Mouse (Mus musculus): ENCODE data around the gene Ifnlr1. TPM values are rescaled to one million over a fixed set of nuclear protein-coding genes. Genes with fewer than 3 reads are reported as not detected.

The Ifnlr1 gene
- polyA plus RNA-seq, 1 experiment from 2014 or later = 1.8 TPM

DNA sequence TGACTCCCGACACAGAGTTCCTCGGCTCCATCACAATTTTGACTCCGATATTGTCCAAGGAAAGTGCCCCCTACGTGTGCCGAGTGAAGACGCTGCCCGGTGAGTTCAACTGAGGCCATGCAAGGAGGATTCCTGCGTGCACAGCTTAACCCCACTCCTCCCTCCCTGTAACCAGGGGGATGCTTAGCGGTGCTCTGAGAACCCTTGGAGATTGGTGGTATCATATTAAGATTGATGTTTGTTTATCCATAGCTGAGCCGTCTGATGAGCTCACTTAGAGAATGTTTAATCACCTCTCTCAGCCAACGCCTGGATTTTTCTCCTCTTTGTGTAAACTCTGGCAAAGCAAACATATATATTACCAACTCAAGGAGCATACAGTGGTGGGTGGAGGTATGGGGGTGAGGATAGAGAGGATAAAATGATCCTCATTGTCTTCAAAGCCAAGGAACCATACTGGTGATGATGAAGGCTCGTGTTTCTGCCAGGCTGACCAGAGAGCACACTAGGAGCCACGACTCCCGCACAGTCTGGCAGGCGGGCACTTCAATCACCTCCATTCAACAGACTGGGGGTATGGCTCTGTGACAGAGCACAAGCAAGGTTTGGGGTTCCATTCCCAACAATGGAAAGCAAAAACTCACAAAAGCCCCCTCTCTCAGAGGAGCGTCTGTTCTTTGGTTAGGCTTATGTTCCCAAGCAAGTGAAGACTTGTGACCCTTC lies 58.8 kb downstream of the Ifnlr1 start:
- no peak for ATAC-seq (ENCODE audit: insufficient number of reproducible peaks, insufficient read depth, low FRiP score, low TSS enrichment, low read depth)
- 64% methylated on average over 16 of the region's 16 CpGs for WGBS
- Histone ChIP-seq H3K27me3 (no peaks in the 10 kb centered on the region), H3K36me3 (no peaks in the 10 kb centered on the region), H3K4me3 (no peak overlapping the region), H3K9me3 (no peaks in the 10 kb centered on the region), H3K27ac (no peak overlapping the region), H3K4me2 (no peak overlapping the region), H3K9ac (no peak overlapping the region), H3K4me1 (peaks cover 18% of the 10 kb centered on the region; the same call in 1 of the 2 replicates)

DNA sequence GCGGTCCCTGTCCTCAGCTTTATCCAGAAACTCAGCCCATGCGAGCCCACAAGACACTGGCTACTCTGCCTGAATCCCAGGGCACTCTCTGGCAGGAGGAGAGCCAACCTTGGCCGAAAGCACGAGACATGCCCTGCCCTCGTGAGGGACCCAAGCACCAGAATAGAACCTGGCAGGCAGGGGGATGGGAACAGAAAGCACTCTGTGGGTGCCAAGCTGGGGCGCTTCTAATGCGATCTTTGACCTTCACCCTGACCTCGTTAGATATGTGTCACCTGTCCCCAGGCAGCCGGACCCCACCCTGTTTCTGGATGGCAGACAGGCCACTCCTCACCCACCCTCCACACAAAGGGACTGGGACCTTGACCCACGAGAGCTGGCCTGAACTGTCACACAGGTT lies 59.5 kb downstream of the Ifnlr1 start:
- Histone ChIP-seq H3K36me3 (no peaks in the 10 kb centered on the region), H3K4me1 (peaks cover 18% of the 10 kb centered on the region; the same call in 1 of the 2 replicates), H3K9me3 (no peaks in the 10 kb centered on the region), H3K4me2 (no peak overlapping the region), H3K4me3 (no peak overlapping the region), H3K9ac (no peak overlapping the region), H3K27me3 (no peaks in the 10 kb centered on the region), H3K27ac (no peak overlapping the region)
- 67% methylated on average over 10 of the region's 10 CpGs for WGBS
- no peak for ATAC-seq (ENCODE audit: insufficient number of reproducible peaks, insufficient read depth, low FRiP score, low TSS enrichment, low read depth)

DNA sequence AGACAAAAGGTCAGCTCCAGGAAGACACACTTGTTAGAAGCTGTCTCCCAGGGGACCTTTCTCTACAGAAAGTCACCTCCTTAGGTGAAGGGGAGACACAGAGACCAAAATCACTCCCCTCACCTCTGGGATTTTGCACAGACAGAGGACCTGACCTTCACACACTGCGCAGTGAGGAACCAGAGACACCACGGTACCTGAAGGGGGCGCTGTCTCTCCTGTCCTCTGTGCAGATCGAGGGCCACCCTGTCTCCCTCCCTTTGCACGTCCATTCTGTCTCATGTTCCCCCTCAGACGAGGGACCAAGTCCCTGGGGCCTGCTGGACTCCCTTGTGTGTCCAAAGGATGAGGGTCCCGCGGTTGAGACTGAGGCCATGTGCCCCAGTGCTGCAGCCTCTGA lies 64.8 kb downstream of the Ifnlr1 start:
- Histone ChIP-seq H3K9me3 (peaks cover 12% of the 10 kb centered on the region; the same call in 1 of the 2 replicates), H3K27me3 (no peaks in the 10 kb centered on the region), H3K4me3 (no peak overlapping the region), H3K4me2 (no peak overlapping the region), H3K9ac (no peak overlapping the region), H3K4me1 (no peaks in the 10 kb centered on the region), H3K27ac (no peak overlapping the region), H3K36me3 (no peaks in the 10 kb centered on the region)
- ATAC-seq (ENCODE audit: insufficient number of reproducible peaks, insufficient read depth, low FRiP score, low TSS enrichment, low read depth) = no peak
- 76% methylated on average over 8 of the region's 8 CpGs for WGBS

DNA sequence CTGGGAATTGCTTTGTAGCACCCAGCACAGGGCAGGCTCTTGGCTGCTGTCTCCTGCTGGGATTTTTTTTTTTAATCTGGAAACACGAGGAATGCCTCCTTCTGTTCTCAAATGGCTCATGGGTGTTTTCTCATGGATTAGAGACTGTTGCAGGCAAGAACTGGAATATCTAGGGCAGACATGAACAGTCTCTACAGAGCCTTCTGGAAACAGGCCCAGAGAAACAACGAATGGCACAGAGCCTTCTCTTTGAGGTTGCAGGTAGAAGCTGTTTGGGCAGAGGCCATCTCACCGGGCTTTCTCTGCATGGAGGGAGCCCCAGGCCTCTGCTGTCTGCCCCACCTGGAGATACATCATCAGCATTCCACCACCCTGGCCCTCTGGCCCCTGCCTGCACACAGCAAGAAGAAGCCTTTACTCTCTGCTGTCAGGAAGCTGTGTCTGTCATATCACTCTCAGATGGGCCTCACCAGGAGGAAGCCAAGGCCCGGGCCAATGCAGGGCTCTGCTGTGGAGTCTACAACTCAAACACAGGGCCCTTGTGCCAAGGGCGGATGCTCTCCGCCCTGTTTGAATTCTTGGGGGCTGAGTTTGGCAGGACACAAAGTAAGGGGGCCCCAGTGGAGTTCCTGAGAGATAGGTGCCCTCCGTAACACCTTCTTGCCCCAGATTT lies 66.2 kb downstream of the Ifnlr1 start:
- Histone ChIP-seq H3K36me3 (no peaks in the 10 kb centered on the region), H3K27me3 (no peaks in the 10 kb centered on the region), H3K4me2 (no peak overlapping the region), H3K9ac (no peak overlapping the region), H3K4me1 (no peaks in the 10 kb centered on the region), H3K27ac (no peak overlapping the region), H3K9me3 (peaks cover 12% of the 10 kb centered on the region; the same call in 1 of the 2 replicates), H3K4me3 (no peak overlapping the region)
- 70% methylated on average over 7 of the region's 7 CpGs for WGBS
- no peak for ATAC-seq (ENCODE audit: insufficient number of reproducible peaks, insufficient read depth, low FRiP score, low TSS enrichment, low read depth)

DNA sequence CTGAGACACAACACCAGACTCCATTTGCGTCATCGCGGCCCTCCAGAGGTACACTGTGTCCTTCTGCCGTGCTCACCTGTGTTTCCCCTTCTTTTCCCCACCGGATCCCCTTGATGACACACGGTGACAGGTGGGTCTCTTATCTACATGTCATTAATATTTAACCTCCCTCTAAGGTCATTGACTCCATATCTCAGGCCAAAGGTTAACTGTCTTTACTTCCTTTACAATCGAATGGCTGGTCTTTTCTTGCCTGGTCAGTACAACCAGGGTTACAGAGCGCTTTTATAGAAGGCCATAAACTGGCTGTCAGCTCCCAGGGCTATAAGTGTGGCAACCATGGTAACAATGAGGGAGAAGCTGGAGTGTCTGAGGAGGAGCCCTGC lies 66.7 kb downstream of the Ifnlr1 start:
- Histone ChIP-seq H3K27me3 (no peaks in the 10 kb centered on the region), H3K4me3 (no peak overlapping the region), H3K9ac (no peak overlapping the region), H3K36me3 (no peaks in the 10 kb centered on the region), H3K27ac (no peak overlapping the region), H3K4me1 (no peaks in the 10 kb centered on the region), H3K9me3 (peaks cover 12% of the 10 kb centered on the region; the same call in 1 of the 2 replicates), H3K4me2 (no peak overlapping the region)
- 91% methylated on average over 8 of the region's 8 CpGs for WGBS
- no peak for ATAC-seq (ENCODE audit: insufficient number of reproducible peaks, insufficient read depth, low FRiP score, low TSS enrichment, low read depth)

Other genes starting within 250 kb of the Ifnlr1 start
- gene Stpg1, start 191.5 kb upstream of the Ifnlr1 start, polyA plus RNA-seq (2015; fragmentation: Nextera tagmentation; extraction: Ambion mirVana) = 0.21 TPM in 1 of 2 replicates, not detected in the other
- 2.3 and 3.5 TPM in 2 replicates for gene Nipal3, start 191.2 kb upstream of the Ifnlr1 start, polyA plus RNA-seq (2015; fragmentation: Nextera tagmentation; extraction: Ambion mirVana)
- 25.3 and 26.0 TPM in 2 replicates for gene Grhl3, start 112.7 kb upstream of the Ifnlr1 start, polyA plus RNA-seq (2015; fragmentation: Nextera tagmentation; extraction: Ambion mirVana)
- 0.17 and 0.18 TPM in 2 replicates for gene Il22ra1, start 41.9 kb downstream of the Ifnlr1 start, polyA plus RNA-seq (2015; fragmentation: Nextera tagmentation; extraction: Ambion mirVana)
- gene Myom3, start 73.4 kb downstream of the Ifnlr1 start, polyA plus RNA-seq (2015; fragmentation: Nextera tagmentation; extraction: Ambion mirVana) = 0.66 and 0.67 TPM in 2 replicates
- 324 and 327 TPM in 2 replicates for gene Srsf10, start 169.5 kb downstream of the Ifnlr1 start, polyA plus RNA-seq (2015; fragmentation: Nextera tagmentation; extraction: Ambion mirVana)
- gene Pnrc2, start 187.6 kb downstream of the Ifnlr1 start, polyA plus RNA-seq (2015; fragmentation: Nextera tagmentation; extraction: Ambion mirVana) = 183 and 196 TPM in 2 replicates
- gene Cnr2, start 209.1 kb downstream of the Ifnlr1 start, polyA plus RNA-seq (2015; fragmentation: Nextera tagmentation; extraction: Ambion mirVana) = 0.51 and 0.55 TPM in 2 replicates
- gene Fuca1, start 234.4 kb downstream of the Ifnlr1 start, polyA plus RNA-seq (2015; fragmentation: Nextera tagmentation; extraction: Ambion mirVana) = 66.6 and 75.1 TPM in 2 replicates

All from embryonic facial prominence, embryonic 13.5 days (tissue).